Mouse (Mus musculus): ENCODE measurements at regions not wholly inside any gene's neighbourhood (a gene's known extent, or its start where the extent isn't known, plus 50 kb on each side); places are given as distances from the start of the nearest gene placed in this dataset.

GRCm38 (mm10) chrX:7474831-7475230, 98.6 kb upstream of the Foxp3 start:
- DNase-seq (ENCODE audit: low spot score in 2 of 2) = peak; percentile 31 to 61

GRCm38 (mm10) chrX:7473814-7474213, 98.2 kb upstream of the Usp27x start:
- DNase-seq (ENCODE audit: low spot score in 2 of 2) = peak; percentile 30 to 52

GRCm38 (mm10) chrX:7469801-7470200, 94.2 kb upstream of the Usp27x start:
- DNase-seq (ENCODE audit: low spot score in 2 of 2) = no peak

- no peak for DNase-seq (ENCODE audit: low spot score in 2 of 2)
Measured at GRCm38 (mm10) chrX:7467985-7468384, 92.4 kb upstream of the Usp27x start.

GRCm38 (mm10) chrX:7456851-7457250, 81.2 kb upstream of the Usp27x start:
- DNase-seq (ENCODE audit: low spot score in 2 of 2) = no peak

- no peak for DNase-seq (ENCODE audit: low spot score in 2 of 2)
Measured at GRCm38 (mm10) chrX:7445035-7445434, 69.4 kb upstream of the Usp27x start.

GRCm38 (mm10) chrX:7444583-7444982, 69.0 kb upstream of the Usp27x start:
- no peak for DNase-seq (ENCODE audit: low spot score in 2 of 2)

GRCm38 (mm10) chrX:7443996-7444421, 68.4 kb upstream of the Usp27x start:
- DNase-seq (ENCODE audit: low spot score in 2 of 2) = no peak

GRCm38 (mm10) chrX:7435375-7436042, 59.9 kb upstream of the Usp27x start:
- no peak for DNase-seq (ENCODE audit: low spot score in 2 of 2)

GRCm38 (mm10) chrX:7434268-7434667, 58.6 kb upstream of the Usp27x start:
- DNase-seq (ENCODE audit: low spot score in 2 of 2) = no peak

GRCm38 (mm10) chrX:7430456-7430855, 54.8 kb upstream of the Usp27x start:
- DNase-seq (ENCODE audit: low spot score in 2 of 2) = no peak

- DNase-seq (ENCODE audit: low spot score in 2 of 2) = no peak
Measured at GRCm38 (mm10) chrX:7429524-7429865, 53.9 kb upstream of the Usp27x start.

GRCm38 (mm10) chrX:7428621-7429523, 53.2 kb upstream of the Usp27x start:
- DNase-seq (ENCODE audit: low spot score in 2 of 2) = peak; percentile 29 to 45
